Mouse (Mus musculus): ENCODE measurements around the gene Parp8.
"Not testable (repeated sequence)": the region's sequence is repeated elsewhere in the genome, so short reads cannot be mapped to it uniquely, and the experiment has no call there.

Parp8 gene

DNA sequence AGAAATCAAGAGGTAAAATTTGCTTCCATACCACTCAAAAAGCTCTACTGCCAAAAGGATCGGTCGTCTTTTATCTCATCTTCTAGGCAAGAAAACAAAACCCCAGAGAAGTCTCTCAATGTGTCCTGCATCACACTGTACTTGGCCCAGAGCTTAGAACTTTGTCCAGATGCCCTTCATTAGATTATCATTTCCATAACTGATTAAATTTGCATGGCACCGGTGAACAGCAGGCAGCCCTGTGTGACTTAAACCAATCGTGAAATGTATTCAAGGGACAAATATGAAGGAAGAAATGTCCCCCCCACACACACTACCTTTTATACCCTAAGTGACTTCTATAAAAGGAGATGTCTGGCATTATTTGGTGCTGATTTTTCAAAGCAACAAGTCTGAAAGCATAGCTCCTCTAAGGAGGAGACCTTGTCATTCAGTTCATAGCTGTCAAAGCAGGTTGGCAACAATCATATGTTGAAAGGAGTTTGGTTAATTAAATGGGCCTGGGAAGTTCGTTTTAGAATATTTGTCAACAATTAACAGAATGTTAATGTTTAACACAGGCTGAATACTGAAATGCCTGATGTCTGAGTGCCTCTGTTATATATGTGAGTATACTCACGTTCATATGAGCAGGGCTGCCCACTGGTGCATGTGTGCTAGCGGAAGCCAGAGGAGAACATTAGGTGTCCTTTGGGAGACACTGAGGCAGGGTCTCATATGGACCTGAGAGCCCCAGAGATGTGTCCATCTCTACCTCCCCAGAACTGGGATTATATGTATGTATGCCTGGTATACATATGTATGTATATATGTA, 66.4 kb downstream of the Parp8 start:
- DNase-seq, result no peak

DNA sequence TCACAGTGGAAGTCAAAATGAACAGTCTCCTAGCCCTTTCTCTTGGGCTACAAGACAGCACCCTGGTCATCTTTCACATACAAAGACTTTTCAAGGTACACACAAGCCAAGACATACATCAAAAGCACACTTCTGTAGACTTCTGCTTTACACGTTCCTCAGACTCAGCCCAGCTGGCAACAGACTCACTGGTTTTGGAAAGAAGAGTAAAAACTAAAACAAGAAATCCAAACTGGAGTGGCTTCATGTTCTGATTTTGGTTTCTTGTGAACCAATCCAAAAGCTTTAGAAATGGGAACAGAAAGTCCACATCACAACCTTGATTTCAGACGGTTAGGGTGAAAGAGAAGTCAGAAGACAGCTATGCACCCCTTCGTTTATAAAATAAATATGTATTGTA, 67.8 kb downstream of the Parp8 start:
- DNase-seq, result no peak

DNA sequence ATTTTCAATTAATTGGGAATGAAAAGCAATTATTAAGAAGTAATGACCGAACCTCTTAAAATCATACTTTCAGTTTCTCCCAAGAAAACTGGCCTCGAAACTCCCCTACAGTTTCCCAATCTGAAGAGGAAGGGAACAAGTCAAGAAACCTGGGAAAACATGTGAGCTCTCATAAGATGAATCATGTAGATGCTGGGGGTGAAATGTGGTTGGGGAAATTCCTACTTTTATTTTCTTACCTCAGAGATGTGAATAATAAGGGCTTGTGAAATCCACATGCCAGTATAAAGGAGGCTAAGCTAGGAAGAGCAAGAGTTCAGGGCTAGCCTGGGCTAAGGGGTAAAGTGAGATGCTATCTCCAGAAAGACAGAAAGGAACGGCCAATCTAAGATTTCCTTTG, 74.0 kb downstream of the Parp8 start:
- DNase-seq, result no peak

DNA sequence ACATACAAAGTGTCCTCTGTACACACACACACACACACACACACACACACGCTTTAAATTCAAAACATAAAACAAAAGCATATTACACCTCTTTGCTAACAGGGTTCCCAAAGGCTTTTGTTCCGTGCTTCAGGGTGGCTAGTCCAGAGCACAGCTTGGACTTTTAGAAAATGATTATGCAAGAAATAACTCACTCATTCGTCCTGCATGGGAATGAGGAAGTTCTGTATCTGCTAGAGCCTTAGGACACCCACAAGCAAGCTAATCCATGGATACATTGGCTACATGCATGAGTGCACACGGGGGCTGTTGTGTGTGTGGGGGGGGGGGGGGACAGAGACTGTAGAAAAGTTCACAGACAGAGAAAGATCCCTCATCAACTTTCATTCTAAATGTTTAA, 75.8 kb downstream of the Parp8 start:
- DNase-seq, result no peak

DNA sequence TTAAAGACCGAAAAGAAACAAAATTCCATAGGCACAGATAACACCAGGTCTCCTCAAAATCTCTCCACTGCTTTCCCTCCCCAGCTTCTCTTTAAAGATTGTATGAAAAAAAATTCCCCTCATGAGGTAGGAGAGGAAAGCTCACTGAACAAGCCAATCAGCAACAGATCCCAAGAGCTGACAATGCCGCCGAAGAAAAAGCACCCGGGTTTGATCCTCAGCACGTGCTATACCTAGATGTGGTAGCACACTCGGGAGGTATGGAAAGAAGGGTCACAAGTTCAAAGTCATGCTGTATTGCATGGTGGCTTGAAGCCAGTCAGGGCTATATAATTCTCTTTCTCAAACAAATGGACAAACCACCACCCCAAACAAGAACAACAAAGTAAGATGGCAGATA, 76.3 kb downstream of the Parp8 start:
- DNase-seq, result no peak

DNA sequence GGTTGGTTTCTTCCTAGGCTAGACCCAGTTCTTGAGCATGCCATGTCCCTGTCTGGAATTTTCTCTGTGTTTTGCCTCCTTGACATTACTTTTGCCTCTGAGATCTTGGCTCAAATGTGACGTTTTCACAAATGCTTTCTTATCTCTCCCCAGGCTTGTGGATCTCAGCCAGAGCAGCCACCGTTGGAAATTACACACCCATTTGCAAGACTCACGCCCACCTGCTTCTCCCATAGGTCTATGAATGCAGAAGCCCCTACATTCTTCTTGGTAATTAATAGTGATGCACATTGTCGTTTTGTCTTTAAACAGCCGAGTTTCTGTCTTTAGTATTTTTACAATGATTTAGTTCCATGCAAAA, 77.1 kb downstream of the Parp8 start:
- DNase-seq, result no peak

DNA sequence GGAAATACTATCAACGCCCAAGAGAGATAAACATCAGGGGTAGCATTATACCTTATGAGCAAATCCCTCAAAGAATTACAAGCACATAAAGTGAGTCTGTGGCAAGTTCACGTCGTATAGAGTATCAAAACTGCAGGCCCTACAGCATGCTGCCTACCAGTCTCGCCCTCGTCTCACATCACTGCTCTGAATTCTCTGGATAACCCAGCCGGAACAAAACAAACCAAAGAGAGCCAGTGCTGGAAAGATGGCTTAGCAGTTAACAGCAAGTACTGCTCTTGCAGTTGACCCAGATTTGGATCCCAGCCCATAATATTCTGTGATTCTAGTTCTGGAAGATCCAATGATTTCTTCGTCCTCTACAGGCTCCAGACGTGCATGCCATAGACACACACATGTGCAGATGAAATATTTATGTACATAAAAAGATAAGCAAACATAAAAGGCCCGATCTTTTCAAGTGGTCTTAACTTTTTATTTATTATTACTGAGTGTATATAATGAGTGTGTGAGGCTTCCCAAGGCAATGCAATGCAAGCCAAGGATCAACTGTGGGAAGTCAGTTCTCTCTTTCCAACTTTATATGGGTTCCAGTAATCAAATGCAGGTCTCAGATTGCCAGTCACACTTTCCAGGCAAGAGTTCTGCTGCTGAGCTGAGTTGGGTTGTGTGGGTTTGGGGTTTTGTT, 77.6 kb downstream of the Parp8 start:
- DNase-seq, result no peak

DNA sequence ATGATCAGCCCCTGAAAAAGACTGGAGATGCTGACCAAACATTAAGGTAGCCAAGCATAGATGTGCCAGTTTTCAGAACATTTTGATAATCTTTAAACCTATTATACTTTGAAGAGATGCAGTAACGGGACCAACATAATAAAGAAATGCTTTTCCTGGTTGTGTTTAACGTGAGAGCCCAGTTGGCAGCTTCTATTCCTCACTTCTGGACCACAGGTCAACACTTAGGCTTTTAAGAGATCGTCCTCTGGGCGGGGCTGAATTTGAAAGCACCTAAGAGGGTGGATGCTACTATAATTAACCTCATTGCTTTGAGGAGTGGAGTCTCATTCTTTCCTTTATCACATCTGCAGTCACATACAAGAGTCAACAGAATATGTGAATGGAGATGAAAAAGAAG, 78.8 kb downstream of the Parp8 start:
- no peak for DNase-seq

DNA sequence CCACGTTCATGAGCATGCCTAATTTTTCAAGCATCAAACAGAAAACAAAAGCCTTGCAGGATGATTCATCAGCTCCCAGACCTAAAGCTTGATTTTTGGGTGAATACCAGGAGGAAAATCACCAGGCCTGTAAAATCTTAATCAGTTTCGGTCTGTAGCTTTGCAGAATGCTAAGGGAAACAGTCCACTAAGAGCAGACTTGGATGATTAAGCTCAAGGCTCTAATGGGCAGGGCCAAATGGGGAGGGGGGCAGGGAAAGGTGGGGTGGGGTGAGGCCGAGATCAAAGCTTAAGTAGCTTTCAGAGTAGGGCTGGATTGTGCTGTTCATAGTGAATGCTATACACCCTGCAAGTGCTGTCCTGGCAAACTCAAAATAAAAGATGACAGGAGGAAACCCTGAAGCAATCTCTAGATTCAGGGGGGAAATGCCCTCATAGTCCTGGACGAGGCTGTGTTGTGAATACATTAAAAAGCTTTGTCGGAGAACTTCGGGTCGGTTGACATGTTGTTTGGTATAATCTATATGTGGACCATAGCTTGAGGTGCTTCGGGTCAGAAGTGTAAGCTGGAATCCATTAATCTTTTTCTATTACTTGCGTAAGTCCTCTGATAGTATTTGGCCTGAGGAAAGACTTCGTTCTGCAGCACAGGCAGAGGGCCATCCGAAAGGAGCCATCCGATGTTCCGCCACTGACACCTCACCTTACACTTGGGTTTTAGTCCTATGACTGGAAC, 83.9 kb downstream of the Parp8 start:
- DNase-seq, result no peak

DNA sequence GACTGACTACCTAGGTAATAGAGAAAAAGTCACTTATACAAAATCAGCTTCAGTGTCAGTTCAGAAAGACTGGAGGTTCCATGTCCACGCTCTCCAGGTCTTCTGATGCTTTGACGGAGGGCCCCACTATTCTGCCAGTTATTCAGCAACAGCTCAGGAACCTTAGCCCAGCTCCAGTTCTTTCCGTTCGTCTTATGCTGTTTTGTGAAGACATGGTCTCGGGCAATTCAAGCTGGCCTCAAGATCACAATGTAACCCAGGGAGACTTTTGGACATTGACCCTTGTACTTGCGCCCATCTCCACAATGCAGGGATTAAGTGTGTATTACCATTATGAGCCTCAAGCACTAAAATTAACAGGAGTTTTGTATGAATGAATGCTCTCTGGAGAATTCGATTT, 84.6 kb downstream of the Parp8 start:
- no peak for DNase-seq

DNA sequence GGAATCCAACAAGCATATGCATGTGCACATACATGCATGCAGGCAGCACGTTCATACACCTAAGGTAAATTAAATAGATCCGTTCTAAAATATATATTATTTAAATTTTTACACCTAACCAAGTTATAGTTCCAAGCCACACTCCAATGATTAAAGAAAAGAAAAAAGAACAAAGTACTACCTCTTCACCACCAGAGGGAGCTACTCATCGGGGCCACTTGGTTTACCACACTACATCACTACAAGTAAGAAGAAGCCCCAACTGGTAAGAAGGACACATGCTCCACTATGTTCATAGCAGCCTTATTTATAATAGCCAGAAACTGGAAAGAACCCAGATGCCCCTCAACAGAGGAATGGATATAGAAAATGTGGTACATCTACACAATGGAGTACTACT, 88.3 kb downstream of the Parp8 start:
- DNase-seq, result not testable (repeated sequence)

DNA sequence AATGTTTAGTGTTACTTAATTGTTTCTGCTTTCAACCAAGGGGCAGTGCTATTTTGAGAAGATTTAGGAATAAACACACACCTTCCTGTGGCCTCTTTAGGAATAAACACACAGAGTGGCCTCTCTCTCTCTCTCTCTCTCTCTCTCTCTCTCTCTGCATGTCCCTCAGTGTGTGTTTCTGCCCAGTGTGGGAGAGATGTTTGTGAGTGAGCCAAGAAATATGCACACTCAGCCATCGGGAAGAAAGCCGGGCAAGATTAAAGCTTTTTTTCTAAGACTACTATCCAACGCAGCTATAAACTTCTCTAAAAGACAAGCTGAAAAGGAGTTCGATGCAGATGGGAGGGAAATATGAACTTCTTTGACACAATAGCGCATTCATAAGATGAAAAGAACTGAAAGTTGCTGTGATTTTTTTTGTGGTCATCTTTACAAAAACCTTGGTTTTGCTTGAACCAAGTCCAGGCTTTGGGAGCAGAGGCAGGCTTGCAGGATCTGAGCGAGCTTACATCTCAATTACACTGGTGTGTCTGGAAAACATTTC, 107.9 kb downstream of the Parp8 start:
- no peak for DNase-seq

DNA sequence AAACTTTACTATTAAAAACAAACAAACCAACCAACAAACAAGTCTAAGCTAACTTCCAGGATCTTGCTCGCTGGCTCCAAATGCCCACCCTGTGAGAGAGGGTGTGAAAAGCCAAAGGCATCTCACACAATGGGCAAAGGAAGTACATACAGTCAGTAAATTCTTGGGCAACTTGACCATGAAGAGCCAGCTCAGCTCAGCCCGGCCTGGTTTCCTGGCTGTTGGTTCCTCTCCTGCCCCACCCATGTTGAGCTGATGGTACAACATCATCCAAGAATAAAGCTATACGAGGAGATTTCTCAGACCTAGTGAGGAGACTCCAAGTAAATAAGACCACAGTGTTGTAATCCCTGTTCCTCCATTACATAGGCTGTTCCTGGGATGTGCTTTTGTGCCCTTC, 117.1 kb downstream of the Parp8 start:
- DNase-seq, result no peak

DNA sequence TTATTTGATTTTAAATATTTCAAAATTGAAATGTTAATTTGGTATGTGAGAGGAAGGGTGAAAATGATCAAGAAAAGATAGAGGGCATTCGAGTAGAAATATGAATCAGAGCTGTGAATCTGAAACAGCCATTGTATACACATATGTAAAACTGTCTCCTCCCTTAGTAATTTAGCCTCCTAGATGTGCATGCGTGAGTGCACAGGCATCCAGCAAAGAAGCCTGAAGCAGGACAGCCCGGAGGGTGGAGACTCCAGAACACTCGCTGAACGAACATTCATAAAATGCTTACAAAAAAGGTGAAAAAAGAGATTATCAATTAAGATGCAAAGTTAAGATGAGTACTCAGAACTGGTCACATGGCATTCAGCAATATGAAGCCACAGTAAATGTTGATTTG, 121.9 kb downstream of the Parp8 start:
- no peak for DNase-seq

DNA sequence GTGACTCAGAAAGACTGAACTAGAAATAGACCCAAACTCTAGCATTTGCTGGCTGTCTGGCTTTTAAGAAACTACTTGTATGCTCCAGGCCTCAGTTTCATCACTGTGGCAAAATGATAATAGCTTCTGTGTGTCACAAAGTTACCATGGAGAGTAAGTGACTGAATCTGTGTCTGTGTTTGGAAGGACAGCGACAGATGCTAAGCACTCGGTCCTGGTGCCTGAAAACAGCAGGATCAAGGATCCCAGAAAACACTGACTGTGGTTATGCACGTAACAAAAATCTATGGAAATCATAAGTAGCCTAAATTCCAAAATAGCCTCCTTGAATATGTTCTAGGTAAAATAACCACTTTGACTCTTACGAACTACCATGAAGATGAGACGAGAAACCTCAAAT, 126.9 kb downstream of the Parp8 start:
- DNase-seq, result no peak

DNA sequence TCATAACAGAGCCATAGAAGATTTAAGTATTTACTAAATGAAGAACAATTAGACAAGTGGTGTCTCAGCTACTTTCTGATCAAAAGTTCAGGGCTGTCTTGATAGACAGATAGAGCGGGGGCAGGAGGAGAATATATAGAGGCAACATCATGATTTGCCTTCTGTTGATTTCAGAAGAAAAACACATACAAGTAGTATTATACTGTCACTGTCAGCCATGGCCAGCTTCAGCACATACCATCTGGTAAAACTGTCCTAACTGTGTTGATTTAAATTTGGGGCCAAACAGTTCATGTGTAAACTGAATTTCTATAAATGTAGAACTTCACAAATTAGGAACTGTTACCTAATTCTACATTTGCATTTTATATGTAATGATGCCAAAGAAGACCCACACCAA, 127.6 kb downstream of the Parp8 start:
- DNase-seq, result no peak

DNA sequence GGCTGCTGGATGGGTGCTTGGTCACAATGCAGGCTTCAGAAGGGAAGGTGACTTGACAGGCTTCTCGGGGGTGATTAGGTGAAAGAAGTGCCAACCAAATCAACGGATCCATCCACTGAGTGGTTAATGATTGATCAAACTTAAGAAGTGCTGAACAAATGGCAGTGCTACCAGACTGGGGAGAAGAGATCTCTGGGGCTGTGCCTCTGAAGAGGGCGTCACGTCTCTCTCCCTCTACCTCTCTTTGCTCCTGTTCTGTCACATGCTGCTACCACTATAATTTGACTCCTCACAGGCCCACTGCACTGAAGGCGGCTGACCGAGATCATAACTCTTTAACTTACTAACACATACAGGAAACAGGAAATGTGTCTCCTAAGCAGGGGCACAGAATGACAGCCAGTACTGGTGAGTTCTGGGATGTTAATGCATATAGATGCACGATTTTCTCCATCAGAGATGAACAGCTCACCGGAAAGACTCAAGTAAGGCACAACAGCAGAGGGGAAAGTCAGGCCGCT, 140.9 kb downstream of the Parp8 start:
- DNase-seq, result no peak

DNA sequence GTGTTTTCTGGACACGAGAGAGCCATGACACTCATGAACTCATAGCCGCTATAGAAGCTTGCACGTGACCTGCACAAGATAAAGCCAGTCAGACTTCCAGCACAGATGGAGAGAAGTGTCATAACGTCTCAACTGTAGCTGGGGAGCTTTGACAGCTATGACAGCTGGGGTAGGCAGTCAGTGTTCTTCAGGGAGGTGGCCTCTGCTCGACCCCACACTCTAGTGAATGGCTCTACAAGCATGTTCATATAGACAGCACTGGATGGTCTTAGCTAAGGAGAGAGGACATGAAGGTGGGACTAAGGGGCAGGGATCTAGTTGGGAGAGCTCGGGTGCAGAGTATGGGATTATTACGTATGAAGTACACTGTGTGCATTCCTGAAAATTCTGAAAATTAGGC, 143.1 kb downstream of the Parp8 start:
- DNase-seq, result no peak

DNA sequence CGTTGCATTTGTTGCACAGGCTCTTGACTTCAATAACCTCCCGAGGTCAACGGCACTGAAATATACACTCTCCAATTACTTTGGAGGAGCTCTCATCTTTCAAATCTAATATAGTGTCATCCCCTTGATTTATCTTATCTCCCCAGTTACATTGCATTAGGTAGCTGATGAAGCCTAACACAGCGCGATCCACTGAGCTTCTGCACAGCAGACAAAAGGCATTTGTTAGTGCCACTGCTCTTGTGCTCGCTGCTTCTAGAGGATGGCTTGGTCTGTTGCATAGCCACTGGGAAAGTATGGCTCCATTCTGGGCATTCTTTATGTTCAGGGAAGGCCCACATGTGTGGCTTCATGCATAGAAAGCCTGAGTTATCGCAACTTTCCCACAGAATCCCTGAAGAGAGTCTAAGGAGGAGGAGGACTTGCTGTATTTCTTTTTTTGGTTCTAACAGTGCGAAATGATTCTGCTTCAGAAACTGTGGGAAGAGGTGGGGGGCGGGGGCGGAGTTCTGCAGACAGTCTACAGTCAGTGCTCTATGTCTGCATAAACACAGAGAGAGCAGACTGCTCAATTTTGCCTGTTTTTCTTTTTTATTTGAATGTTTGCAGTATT, 145.7 kb downstream of the Parp8 start:
- DNase-seq, result no peak

DNA sequence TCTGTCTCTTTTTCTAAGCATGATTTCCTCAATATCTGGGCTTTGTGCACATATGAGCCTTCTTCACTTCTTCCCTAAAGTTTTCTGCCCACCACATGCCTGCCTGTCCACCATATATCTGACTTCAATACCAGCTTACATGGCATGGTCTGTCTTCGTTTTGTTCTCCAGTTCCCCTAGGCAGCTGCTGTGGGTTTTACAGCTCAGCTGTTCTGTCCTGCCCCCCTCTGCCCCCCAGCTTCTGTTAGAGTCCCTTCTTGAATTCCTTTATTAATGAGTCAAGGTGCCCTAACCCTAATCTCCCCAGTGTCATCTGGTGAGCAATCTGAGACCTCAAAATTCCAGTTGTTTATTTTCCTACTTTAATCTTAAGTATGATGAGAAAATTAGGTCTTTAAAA, 155.1 kb downstream of the Parp8 start:
- DNase-seq, result no peak

DNA sequence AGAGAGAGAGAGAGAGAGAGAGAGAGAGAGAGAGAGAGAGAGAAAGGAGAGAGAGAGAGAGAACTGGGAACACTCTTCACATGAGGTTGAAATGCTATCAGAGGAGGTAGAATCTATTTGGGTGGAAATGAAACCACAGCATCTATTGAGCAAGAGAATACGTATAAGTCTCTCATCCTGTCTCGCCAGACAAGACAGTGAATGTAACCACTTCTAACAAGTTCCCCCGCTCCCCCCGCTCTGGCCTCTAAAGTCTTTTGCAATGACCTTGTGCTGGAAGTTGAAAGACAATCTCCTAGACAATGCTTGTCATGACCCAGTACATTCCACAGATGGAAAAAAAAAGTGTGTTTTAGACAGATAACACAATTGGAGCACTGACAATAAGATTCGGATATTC, 181.4 kb downstream of the Parp8 start:
- no peak for DNase-seq

DNA sequence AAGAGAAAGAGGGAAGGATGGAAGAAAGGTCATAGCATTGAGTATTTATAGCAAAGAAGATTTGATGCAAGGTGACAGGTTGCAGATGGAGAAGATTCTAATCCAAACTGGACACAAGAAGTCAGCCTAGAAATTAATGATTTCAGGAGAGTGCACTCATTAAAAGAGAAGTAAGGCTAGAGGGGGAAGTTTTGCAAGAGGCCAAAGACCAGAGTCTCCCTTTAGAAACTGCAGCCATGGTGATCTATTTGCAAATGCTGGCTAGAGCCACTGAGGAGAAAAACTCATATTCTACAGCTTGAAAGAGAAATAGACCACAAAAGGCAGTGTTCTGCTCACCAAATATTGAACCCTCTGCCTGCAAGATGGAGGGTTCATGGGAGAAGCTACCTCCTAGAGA, 194.4 kb downstream of the Parp8 start:
- no peak for DNase-seq

DNA sequence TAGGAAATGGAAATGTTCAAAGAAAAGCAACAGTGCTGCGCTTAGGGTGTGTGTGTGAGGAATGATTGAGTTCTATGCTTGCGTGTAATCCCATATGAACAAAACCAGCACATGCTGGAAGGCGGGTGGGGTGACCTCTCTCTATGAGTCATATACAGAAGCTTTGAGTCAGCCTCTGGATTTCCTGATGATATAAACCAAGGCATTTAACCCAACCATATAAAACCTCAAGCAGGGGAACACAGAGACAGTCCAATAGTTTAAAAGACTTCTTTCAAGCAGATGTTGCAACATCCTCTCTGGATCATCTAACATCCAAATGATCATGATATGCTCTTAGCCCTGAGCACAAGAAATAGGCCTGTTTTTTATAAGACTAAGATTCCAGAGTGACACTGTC, 196.3 kb downstream of the Parp8 start:
- no peak for DNase-seq
